Mouse (Mus musculus): ENCODE data around the gene Hipk1.

DNA sequence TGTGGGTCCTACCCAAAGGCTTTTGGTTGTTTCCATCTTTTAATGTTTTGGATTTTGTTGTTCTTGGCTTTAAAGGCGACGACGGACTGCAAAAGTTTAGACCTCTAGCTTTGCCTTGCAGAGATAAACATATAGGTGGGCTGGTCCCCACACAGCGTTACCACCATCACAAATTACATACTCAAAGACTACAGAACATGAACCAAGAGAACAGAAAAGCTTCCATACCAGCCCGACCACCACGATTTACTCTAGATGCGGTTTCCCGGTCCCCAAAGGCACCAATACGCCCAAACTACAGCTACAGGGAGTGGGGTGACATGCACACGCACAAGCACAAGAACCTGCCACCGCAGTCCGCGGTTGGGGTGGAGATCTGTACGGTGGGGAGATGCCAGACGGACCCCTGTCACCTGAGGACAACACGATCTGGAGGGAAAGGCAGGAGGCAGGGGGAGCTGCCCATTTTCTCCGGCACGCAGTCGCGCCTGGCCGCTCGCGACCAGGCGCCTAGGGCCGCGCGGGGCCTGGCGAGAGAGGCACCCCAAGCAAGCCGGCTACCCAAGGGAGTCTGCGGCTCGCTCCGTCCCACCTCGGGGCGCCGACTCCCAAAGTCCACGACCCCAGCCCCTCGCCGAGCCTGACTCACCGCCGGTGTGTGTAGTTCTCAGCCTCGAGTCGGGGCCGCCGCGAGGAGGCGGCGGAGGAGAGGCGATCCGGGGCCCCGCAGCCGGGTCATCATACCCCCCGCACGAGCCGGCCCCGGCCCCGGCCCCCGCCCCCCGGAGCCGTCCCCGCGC is 817 bp downstream of the Hipk1 start:
- TF ChIP-seq CTCF (conservative IDR thresholded peaks at IDR 0.05; ENCODE audit: insufficient read depth, insufficient read length, low read depth, low read length) (no peak), POLR2A (IDR thresholded peaks at IDR 0.05; ENCODE audit: low read depth, low read length) (no peak)
